9 mouse cellular contexts compared by ENCODE assay signal in the genomic region with DNA sequence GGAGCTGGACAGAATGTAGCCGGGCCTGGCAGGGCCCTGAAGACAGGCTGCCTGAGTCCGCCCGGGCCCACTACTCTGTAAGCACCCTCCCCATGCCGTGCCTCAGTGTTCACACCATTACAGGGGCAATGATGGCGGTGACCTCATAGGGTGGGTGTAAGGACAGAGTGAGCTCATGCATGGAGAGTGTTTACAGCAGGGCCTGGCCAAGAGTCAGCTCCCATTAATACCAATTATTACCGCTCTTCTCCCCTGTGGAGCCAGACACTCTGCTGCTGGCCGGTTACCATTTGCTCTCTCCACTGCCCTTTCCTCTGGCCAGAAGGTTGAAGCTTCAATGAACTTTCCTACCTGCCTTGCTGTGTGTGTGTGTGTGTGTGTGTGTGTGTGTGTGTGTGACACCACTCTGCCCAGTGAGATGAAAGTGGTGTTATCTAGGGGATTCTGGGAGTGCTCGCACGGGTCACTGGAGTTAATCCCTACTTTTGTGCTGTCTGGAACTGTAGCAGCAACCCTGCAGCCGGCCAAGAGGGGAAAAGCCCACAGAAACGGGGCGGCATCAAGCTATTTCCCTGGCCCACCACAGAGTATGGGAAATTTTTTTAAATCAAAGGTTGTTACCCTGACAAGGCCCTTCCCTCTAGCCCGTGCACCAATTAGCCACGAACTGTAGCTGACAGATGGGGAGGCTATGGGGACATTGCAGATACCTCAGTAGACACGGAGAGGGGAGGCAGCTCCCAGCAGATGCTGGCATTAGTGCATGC.
A peak's percentile ranks its signal among the peaks of the same experiment; 100 is the strongest.
DNase-seq lines count a peak whose midpoint lies in the region; ATAC-seq lines count a peak whose summit lies in the region.
"Had no signal": no experiment of that assay in that cellular context is flagged by ENCODE, and none has a peak within 500 bp of the region (broad histone marks: within the 10 kb centered on the region; RNA-seq: fewer than 3 reads in every experiment).

No protein-coding gene starts in this region.

- WGBS in kidney, embryonic 16.5 days: 43% methylated on average over 15 of the region's 15 CpGs
- 55% methylated on average over 15 of the region's 15 CpGs for WGBS in embryonic facial prominence, embryonic 14.5 days
- WGBS in hindbrain, embryonic 15.5 days: 23% methylated on average over 15 of the region's 15 CpGs
- WGBS in neural tube, embryonic 15.5 days: 26% methylated on average over 15 of the region's 15 CpGs

- ATAC-seq in kidney, embryonic 16.5 days (ENCODE audit: low FRiP score, low TSS enrichment): 0 out of 2 replicates have a peak, but pooled peaks have one; percentile 37
- peak; percentile 39; the same call in 1 of the 2 replicates for ATAC-seq in embryonic facial prominence, embryonic 14.5 days (ENCODE audit: low read depth)
- ATAC-seq in hindbrain, embryonic 15.5 days (ENCODE audit: low FRiP score, low read depth): peak; percentile 51; the same call in 1 of the 2 replicates
- 0 out of 2 replicates have a peak, but pooled peaks have one; percentile 18 for ATAC-seq in neural tube, embryonic 15.5 days (ENCODE audit: low FRiP score)

- H3K4me3 ChIP-seq in kidney, embryonic 16.5 days (ENCODE audit: low read length): no peak overlapping the region
- no peak overlapping the region for H3K4me3 ChIP-seq in embryonic facial prominence, embryonic 14.5 days (ENCODE audit: low read depth, low read length)
- H3K4me3 ChIP-seq in hindbrain, embryonic 15.5 days: no peak overlapping the region
- H3K4me3 ChIP-seq in neural tube, embryonic 15.5 days (replicated peaks): no peak overlapping the region
- H3K4me3 ChIP-seq: erythroblast, embryonic 14.5 days had no signal

- peaks cover 24% of the 10 kb centered on the region for H3K4me1 ChIP-seq in kidney, embryonic 16.5 days (ENCODE audit: insufficient read depth, low read length)
- peaks cover 13% of the 10 kb centered on the region; the same call in 1 of the 2 replicates for H3K4me1 ChIP-seq in embryonic facial prominence, embryonic 14.5 days (ENCODE audit: control insufficient read depth, insufficient read depth, low read length)
- peaks cover 46% of the 10 kb centered on the region for H3K4me1 ChIP-seq in hindbrain, embryonic 15.5 days (replicated peaks)
- H3K4me1 ChIP-seq in neural tube, embryonic 15.5 days: peaks cover 40% of the 10 kb centered on the region

- H3K27ac ChIP-seq in kidney, embryonic 16.5 days (ENCODE audit: low read length): no peak overlapping the region
- H3K27ac ChIP-seq in embryonic facial prominence, embryonic 14.5 days (replicated peaks; ENCODE audit: low read depth, low read length): no peak overlapping the region; the same call in 1 of the 2 replicates
- H3K27ac ChIP-seq in hindbrain, embryonic 15.5 days (replicated peaks): 0 out of 2 replicates have a peak overlapping the region, but pooled peaks have one; percentile 28
- peak overlapping the region; percentile 41; the same call in 1 of the 2 replicates for H3K27ac ChIP-seq in neural tube, embryonic 15.5 days (replicated peaks)

- no peaks in the 10 kb centered on the region for H3K36me3 ChIP-seq in kidney, embryonic 16.5 days (ENCODE audit: insufficient read depth, low read length)
- H3K36me3 ChIP-seq in embryonic facial prominence, embryonic 14.5 days (ENCODE audit: control insufficient read depth, insufficient read depth, low read length): no peaks in the 10 kb centered on the region
- H3K36me3 ChIP-seq in hindbrain, embryonic 15.5 days: no peaks in the 10 kb centered on the region
- no peaks in the 10 kb centered on the region for H3K36me3 ChIP-seq in neural tube, embryonic 15.5 days

- no peak for DNase-seq in kidney, adult 18-20 months
- DNase-seq in embryonic facial prominence, embryonic 14.5 days (ENCODE audit: low spot score): no peak
- DNase-seq in thymus, postnatal 14 days: no peak
- DNase-seq in B cell, adult 2 months: no peak
- no peak for DNase-seq in cerebellum, postnatal 4 days (ENCODE audit: low spot score in 2 of 2)

- no peaks in the 10 kb centered on the region for H3K27me3 ChIP-seq in kidney, embryonic 16.5 days (ENCODE audit: insufficient read depth, low read length)
- H3K27me3 ChIP-seq in embryonic facial prominence, embryonic 14.5 days (replicated peaks; ENCODE audit: control insufficient read depth, insufficient read depth, low read length): no peaks in the 10 kb centered on the region
- H3K27me3 ChIP-seq in hindbrain, embryonic 15.5 days: no peaks in the 10 kb centered on the region
- no peaks in the 10 kb centered on the region for H3K27me3 ChIP-seq in neural tube, embryonic 15.5 days (replicated peaks)

- H3K4me2 ChIP-seq in kidney, embryonic 16.5 days (replicated peaks; ENCODE audit: low read depth, low read length): no peak overlapping the region
- no peak overlapping the region for H3K4me2 ChIP-seq in embryonic facial prominence, embryonic 14.5 days (ENCODE audit: low read depth, low read length)
- H3K4me2 ChIP-seq in hindbrain, embryonic 15.5 days: no peak overlapping the region
- H3K4me2 ChIP-seq in neural tube, embryonic 15.5 days: no peak overlapping the region

- H3K9ac ChIP-seq in kidney, embryonic 16.5 days (replicated peaks; ENCODE audit: low read length): no peak overlapping the region
- H3K9ac ChIP-seq in embryonic facial prominence, embryonic 14.5 days (ENCODE audit: low read depth, low read length): no peak overlapping the region
- no peak overlapping the region for H3K9ac ChIP-seq in hindbrain, embryonic 15.5 days
- H3K9ac ChIP-seq in neural tube, embryonic 15.5 days (replicated peaks): no peak overlapping the region

- H3K9me3 ChIP-seq in kidney, embryonic 16.5 days (ENCODE audit: low read length): no peaks in the 10 kb centered on the region
- H3K9me3 ChIP-seq in embryonic facial prominence, embryonic 14.5 days (ENCODE audit: control insufficient read depth, low read length): no peaks in the 10 kb centered on the region
- no peaks in the 10 kb centered on the region for H3K9me3 ChIP-seq in hindbrain, embryonic 15.5 days
- H3K9me3 ChIP-seq in neural tube, embryonic 15.5 days (replicated peaks): no peaks in the 10 kb centered on the region

Comparison
In these comparisons a context has a peak if more than half of its experiments do, and no peak if none do; other contexts are left out.
1. H3K27ac ChIP-seq: peak in hindbrain, embryonic 15.5 days (single experiment) and neural tube, embryonic 15.5 days (single experiment); none in kidney, embryonic 16.5 days (single experiment) and embryonic facial prominence, embryonic 14.5 days (single experiment).
2. Peak in every context shown above with its lines, with median percentiles within 50 percentile points of each other: ATAC-seq.